Mouse (Mus musculus): ENCODE measurements around the gene Rsg1.
A peak's percentile ranks its signal among the peaks of the same experiment; 100 is the strongest.

- TF ChIP-seq CTCF (IDR thresholded peaks at IDR 0.05) (peak; percentile 21; the same call in 1 of the 2 replicates), POLR2A (IDR thresholded peaks at IDR 0.05; ENCODE audit: insufficient read depth, low read depth, low read length) (no peak), EP300 (IDR thresholded peaks at IDR 0.05; ENCODE audit: insufficient read depth, low read depth, low read length) (no peak)
Measured at GRCm38 (mm10) chr4:141265979-141266637, 52.4 kb downstream of the Rsg1 start.

Data from heart, adult 2 months (tissue).